Mouse (Mus musculus): Measurements from ENCODE around the gene Gm17019.
"Not testable (repeated sequence)": the region's sequence is repeated elsewhere in the genome, so short reads cannot be mapped to it uniquely, and the experiment has no call there.

The Gm17019 gene

DNA sequence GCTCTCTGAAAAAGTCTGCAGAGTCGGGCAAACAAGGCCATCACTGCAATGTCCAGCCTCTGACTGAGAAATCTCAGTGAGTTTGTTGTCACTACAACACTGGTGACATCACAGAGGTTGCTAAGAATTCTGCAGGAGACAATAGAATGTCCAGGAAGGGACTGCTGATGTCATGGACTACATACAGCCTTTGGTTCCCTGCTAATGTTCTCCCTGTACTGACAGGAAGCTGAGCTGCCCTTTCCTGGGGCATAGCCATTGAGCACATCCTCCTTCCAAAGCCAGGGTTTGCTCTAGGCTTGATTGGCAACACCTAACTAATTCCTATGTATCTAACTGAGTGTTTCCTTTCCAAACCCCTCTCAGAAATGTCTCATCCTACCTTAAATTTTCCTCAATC, at the start of gene Gm17019:
Gene Gm17019, minus strand, starts transcription at position 101 of the 400 bp plus-strand sequence.
- DNase-seq (ENCODE audit: low read depth, low spot score), result not testable (repeated sequence)

DNA sequence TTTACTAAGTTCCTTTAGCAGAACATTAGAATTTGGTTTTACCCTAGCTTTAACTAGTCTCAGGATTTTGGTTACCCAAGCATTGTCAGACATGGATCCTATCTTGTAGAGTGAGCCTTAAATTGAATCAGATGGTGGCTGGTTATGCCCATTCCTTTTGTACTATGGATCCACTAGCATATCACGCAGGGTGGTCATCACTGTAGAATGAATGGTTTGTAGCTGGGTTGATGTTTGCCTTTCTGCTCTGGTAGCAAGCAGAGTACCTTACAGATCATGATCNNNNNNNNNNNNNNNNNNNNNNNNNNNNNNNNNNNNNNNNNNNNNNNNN, 29.6 kb upstream of the Gm17019 start:
- not testable (repeated sequence) for DNase-seq (ENCODE audit: low read depth, low spot score)

DNA sequence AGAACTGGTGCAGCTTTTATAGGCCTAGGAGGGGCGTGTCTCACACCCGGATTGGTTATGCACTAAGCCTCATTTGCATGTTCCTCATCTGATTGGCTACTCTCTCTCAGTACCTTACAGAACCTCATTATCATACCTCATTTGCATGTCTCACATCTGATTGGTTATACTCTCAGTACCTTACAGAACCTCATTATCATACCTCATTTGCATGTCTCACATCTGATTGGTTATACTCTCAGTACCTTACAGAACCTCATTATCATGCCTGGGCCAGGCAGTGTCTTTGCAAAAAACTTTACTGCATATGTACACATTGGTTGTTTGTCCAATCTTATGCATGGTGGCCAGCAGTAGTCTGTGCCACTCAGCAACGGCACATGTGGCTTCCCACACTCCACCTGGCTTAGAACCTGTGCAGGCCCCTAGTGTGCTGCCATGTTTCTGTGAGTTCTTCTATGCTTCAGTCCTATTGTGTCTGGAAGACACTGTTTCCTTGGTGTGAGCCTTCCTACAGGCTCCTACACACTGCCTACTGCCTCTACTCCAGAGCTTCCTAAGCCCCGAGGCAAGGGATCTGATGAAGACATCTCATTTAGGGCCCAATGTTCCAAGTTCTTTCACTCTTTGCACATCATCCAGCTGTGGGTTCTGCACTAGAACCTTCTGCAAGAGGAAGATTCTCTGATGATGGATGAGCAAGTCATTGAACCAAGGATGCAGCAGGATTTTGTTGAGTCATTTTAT, 29.0 kb upstream of the Gm17019 start:
- not testable (repeated sequence) for DNase-seq (ENCODE audit: low read depth, low spot score)

DNA sequence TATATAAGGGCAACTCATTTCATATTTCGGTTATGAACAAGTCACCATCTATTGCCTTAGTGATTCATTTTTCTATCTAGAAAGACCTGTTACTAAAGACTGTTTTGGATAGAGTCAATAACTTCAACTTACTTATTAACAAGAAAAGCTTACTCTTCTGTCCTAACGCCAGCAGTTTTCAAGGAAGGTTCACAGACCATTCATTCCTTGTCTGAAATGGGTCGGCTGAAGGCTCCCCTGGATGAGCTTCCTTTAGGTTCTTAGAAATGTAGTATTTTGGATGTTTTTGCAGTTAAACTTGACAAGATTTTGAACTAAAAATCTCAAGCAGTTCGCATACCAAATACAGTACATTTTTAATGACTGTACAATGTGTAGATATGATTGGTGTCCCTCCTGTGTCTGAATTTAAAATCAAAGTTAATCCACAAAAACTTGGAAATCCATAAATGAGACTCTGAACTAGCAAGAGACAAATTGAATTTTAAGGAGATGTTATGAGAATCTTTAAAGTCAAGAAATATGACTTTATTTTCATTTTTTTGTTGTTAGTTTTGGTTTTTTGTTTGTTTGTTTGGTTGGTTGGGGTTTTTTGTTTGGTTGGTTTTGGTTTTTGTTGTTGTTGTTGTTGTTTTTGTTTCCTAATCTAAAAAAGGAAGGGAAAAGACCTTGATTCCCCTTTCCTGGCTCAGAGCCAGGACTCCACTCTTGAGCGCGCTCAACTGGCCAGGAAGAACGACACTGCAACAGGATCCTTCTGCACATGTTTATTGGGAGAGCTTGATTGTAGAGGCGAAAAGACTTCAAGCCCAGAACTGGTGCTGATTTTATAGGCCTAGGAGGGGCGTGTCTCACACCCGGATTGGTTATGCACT, 21.6 kb upstream of the Gm17019 start:
- not testable (repeated sequence) for DNase-seq (ENCODE audit: low read depth, low spot score)

DNA sequence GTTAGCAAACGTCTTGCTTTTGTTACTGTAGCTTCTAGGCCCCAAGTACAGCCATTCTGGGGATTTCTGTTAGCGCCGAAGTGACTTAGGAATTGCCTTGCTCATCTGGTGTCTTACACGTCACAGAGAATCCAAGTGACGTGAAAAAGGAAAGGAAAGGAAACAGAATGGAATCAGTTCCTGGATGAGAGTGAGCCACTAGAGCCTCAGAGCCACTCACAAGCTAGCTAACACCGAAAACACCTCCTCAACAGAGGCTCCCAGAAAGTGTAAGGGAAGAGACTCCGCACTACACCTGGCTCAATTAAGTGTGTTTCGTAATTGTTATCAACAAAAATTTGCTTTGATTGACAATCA, 20.8 kb upstream of the Gm17019 start:
- not testable (repeated sequence) for DNase-seq (ENCODE audit: low read depth, low spot score)

DNA sequence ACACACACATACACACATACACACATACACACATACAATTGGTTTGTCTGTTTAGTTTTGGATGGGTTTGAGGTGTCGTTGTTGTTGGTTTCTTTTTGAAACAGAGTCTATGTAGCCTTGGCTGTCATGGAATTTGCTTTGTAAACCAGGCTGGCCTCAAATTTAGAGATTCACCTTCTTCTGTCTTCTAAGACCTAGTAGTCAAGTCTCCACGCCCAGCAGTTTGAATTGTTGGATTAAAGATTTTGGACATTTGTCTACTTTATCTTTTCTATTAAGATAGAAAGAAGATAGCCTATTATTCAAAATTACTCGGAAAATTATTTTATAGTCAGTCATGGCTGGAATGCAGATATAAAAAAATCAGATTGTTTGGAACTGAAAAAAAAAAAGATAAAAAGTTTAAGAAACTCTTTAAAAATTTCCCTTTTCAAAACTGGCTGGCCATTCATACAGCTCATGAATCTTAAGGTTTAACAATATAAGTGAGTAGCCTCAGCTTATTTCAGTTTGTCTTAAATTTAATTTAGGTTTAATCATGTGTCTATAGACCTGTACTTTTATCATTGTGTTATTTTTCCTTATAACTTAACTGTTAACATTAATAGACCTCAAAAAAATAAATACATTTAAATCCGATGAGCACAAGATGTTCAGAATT, 20.3 kb upstream of the Gm17019 start:
- not testable (repeated sequence) for DNase-seq (ENCODE audit: low read depth, low spot score)

DNA sequence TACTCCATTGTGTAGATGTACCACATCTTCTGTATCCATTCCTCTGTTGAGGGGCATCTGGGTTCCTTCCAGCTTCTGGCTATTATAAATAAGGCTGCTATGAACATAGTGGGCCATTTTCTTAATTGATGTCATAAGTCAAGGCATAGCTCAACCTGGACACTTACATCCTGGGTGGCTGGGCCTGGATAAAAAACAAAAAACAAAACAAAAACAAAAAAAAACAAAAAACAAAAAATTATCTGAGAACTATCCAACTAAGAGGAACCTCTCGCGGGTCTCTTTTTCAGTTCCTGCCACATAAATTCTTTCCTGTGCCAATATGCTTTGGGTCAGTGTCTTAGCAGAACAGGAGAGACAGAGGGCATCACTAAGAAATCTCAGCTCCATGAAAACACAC, 18.0 kb upstream of the Gm17019 start:
- DNase-seq (ENCODE audit: low read depth, low spot score), result not testable (repeated sequence)

DNA sequence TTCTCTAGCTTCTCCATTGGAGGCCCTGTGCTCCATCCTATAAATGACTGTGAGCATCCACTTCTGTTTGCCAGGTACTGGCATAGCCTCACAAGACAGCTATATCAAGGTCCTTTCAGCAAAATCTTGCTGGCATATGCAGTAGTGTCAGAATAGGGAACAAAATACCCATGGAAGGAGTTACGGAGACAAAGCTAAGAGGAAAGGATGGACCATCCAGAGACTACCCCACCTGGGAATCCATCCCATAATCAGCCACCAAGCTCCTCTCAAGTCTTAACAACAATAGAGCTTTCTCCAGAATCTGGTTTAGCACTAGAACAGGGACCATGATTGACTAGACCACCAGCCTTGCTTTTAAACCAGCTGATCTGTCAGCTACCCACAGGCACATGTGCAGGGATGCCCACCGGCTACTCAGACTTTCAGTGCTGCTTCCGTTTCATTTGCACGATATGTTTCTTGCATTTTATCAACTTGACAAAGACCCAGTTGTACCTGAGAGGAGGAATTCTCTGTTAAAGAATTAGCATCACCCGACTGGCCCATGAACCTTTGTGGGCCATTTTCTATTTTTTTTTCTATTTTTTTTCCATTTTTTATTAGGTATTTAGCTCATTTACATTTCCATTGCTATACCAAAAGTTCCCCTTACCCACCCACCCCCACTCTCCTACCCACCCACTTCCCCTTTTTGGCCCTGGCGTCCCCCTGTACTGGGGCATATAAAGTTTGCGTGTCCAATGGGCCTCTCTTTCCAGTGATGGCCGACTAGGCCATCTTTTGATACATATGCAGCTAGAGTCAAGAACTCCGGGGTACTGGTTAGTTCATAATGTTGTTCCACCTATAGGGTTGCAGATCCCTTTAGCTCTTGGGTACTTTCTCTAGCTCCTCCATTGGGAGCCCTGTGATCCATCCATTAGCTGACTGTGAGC, 12.3 kb upstream of the Gm17019 start:
- DNase-seq (ENCODE audit: low read depth, low spot score), result not testable (repeated sequence)

DNA sequence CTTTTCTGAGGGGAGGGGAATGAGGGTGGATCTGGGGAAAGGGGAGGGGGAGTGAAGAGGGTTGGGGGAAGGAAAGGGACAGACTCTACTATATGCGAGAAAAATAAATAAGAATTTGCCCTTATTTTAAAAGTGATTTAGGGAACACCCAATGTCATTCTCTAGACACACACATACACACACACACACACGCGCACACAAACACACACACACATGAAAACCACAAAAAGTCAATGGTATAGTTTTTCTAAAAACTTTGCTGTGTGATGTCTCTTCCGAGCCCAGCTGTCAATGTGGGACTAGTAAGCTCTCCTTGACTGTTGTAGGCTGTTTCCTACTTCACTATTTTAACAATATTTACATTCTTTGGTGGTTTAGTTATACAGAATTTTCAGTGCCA, 8.0 kb upstream of the Gm17019 start:
- DNase-seq (ENCODE audit: low read depth, low spot score), result not testable (repeated sequence)

DNA sequence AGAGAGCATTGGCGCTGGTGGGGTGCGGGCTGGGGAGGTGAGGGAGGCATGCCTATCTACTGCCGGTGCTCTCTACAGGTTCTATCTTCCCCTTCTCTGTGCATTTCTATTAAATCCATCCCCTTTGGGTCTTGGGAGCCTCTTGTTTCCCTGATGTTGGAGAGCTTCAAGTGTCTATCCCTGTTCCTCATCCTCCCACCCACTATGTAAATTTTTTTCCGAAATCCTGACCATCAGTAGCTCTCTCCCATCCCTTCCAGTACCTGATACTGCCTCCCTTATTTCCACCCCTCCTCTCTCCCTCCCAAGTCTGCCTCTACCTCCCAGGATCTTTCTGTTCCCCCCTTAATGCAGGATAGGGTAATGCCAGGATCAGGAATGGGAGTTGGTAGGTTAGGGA, 7.2 kb upstream of the Gm17019 start:
- not testable (repeated sequence) for DNase-seq (ENCODE audit: low read depth, low spot score)

DNA sequence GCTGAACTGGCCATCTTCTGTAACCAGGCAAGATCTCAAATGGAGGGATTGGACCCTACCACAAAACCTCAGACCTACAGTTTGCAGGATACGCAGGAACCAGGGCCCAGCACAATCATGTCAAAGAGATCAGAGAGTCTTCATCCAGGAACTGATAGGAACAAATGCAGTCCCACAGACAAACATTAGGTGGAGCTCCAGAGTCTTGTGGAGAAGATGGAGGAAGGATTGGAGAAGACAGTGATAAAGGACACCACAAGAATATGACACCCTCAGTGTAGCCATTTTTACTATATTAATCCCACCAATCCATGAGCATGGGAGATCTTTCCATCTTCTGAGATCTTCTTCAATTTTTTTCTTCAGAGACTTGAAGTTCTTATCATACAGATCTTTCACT, 8.5 kb downstream of the Gm17019 start:
- DNase-seq (ENCODE audit: low read depth, low spot score), result not testable (repeated sequence)

DNA sequence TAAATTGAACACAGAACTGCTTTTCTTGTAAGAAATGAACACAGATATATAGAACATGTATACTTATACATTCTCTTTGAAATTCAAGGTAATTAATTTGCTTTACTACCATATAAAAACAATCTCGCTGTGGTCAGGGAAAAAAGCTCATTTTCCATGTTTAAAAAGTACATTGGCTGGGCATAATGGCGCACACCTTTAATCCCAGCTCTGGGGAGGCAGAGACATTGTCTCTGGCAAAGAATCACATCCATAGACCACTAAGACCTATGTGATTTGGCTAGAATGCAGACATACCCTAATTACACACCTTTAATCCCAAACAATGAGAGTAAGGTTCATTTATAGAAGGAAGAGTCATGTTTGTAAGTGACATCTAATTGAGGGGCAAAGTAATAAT, 12.7 kb downstream of the Gm17019 start:
- DNase-seq (ENCODE audit: low read depth, low spot score), result not testable (repeated sequence)

DNA sequence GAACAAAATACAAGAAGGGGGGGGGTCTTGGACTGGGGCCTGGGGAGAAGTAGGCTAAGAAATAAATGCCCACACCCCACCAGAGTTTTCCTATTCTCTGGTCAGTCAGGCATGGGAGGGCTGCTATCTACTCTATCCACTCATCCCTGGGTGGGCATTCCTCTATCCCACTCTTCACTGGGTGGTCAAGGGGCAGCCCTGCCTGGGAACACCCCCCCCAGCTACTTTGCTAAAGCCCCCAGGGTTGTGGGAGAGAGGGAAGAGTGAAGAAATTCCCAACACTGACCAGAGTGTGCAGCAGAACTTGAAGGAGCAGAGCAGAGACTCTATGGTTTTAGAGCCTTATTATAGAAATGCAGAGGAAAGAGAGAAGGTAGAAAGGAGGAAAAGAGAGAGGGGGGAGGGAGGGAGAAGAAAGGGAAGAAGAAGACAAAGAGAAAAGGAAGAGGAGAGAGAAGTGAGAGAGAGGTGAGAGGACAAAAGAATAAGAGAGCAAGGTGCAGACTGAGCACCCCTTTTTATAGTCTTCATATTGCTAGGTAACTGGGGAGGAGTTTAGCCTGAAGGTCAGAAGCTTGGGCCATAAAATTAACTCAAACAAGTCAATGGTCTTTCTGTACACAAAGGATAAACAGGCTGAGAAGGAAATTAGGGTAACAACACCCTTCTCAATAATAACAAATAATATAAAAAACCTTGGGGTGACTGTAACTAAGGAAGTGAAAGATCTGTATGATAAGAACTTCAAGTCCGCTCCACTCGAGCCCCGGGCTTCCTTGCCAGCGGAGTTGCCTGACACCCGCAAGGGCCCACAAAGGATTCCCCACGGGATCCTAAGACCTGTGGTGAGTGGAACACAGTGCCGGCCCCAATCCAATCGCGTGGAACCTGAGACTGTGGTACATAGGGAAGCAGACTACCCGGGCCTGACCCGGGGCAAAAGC, 21.9 kb downstream of the Gm17019 start:
- DNase-seq (ENCODE audit: low read depth, low spot score), result not testable (repeated sequence)

DNA sequence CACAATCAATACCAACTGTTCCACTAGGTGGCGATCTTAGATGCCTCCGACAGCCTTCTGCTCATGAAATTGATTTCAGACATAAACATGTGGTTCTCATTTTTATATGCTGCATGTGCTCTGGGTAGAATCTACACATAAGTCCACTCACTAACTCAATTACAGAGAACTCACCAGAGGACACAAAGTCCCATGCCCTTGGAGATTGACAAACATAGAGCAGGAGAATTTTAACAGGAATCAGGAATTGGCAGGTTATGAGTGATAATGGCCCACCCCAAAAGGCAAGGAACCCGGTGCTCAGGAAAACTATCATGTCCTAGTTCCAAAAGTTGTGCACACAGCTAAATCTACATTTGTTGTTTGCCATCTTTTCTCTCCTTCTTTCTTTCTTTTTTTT, 25.9 kb downstream of the Gm17019 start:
- DNase-seq (ENCODE audit: low read depth, low spot score), result not testable (repeated sequence)

DNA sequence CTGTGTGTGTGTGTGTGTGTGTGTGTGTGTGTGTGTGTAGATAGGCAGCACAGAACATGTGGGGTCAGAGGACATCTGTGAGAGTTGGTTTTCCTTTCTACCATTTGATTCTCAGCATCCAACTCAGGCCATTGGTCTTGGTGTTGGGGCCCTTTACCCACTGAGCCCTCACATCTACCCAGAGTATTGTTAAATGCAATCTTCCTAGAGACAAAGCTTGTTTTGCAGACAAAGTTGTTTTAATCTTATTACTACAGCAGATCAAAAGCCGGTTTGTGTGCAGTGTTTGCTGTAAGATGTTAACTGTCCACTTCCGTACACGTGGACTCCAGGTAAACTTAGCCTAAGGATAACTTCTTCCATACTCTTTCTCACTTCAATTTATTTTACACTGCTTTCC, 26.5 kb downstream of the Gm17019 start:
- DNase-seq (ENCODE audit: low read depth, low spot score), result not testable (repeated sequence)

DNA sequence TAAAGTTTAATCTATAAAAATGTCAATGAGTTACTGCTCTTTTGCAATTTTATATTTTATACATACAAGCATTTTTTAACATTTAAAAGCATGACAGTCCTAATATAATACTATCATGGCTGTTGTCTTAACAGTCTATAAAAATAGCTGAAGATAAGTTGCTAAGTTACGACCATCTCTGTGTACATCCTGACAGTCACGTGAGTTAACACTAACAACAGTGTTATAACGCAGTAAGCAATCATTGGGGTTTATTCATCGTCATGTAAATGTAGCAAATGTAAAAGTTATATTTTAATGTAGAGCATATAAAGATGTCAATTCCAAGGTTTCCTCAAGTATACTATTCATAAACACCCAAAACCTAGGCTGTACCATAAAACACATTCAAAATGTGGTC, 27.2 kb downstream of the Gm17019 start:
- not testable (repeated sequence) for DNase-seq (ENCODE audit: low read depth, low spot score)

DNA sequence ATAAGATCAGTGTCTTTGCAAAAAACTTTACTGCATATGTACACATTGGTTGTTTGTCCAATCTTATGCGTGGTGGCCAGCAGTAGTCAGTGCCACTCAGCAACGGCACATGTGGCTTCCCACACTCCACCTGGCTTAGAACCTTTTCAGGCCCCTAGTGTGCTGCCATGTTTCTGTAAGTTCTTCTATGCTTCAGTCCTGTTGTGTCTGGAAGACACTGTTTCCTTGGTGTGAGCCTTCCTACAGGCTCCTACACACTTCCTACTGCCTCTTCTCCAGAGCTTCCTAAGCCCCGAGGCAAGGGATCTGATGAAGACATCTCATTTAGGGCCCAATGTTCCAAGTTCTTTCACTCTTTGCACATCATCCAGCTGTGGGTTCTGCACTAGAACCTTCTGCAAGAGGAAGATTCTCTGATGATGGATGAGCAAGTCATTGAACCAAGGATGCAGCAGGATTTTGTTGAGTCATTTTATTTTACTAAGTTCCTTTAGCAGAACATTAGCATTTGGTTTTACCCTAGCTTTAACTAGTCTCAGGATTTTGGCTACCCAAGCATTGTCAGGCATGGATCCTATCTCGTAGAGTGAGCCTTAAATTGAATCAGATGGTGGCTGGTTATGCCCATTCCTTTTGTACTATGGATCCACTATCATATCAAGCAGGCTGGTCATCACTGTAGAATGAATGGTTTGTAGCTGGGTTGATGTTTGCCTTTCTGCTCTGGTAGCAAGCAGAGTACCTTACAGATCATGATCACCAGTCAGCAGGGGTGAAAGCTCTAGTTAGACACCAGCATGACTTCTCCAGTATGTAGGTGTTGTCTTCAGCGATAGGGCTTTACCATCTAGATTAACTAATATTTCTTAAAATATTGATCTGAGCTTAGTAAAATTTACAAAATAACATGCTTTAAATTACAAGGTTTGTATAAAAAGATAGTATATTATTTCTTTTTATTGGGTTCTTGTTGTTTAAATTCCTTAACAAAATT, 27.9 kb downstream of the Gm17019 start:
- not testable (repeated sequence) for DNase-seq (ENCODE audit: low read depth, low spot score)

DNA sequence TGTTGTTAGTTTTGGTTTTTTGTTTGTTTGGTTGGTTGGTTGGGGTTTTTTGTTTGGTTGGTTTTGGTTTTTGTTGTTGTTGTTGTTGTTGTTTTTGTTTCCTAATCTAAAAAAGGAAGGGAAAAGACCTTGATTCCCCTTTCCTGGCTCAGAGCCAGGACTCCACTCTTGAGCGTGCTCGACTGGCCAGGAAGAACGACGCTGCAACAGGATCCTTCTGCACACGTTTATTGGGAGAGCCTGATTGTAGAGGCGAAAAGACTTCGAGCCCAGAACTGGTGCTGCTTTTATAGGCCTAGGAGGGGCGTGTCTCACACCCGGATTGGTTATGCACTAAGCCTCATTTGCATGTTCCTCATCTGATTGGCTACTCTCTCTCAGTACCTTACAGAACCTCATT, 34.7 kb downstream of the Gm17019 start:
- not testable (repeated sequence) for DNase-seq (ENCODE audit: low read depth, low spot score)

DNA sequence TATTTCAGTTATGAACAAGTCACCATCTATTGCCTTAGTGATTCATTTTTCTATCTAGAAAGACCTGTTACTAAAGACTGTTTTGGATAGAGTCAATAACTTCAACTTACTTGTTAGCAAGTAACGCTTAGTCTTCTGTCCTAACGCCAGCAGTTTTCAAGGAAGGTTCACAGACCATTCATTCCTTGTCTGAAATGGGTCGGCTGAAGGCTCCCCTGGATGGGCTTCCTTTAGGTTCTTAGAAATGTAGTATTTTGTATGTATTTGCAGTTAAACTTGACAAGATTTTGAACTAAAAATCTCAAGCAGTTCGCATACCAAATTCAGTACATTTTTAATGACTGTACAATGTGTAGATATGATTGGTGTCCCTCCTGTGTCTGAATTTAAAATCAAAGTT, 35.2 kb downstream of the Gm17019 start:
- DNase-seq (ENCODE audit: low read depth, low spot score), result not testable (repeated sequence)
